Mouse (Mus musculus): ENCODE data around the gene Hspg2.

DNA sequence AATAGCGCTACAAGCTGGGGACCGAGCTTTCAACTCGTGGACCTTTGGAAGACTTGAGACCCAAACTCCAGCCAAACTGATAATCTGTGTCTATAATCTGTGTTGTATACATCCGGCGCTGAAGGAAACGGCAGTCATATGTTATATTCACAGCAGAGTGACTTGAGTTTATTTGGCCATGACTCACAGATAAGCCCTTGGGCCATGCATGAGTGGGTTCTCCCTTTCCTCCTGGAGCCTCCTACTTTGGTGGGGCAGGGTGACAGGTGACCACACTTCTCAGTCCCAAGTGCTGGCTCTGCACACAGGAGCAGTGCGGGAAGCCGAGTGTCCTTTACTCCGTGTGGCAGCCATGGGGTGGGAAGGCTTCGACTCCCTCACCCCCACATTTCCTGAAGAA, 38.1 kb downstream of the Hspg2 start:
- no peak for TF ChIP-seq POLR2A (IDR thresholded peaks at IDR 0.05; ENCODE audit: extremely low read depth, insufficient read depth, low read length)
- TF ChIP-seq CTCF (IDR thresholded peaks at IDR 0.05; ENCODE audit: low read depth, low read length) = no peak

Measured in liver, adult 2 months (tissue).